Mouse (Mus musculus) bone marrow, adult 2 months (tissue): ENCODE data around the gene Spock2.
"Not testable (repeated sequence)": the region's sequence is repeated elsewhere in the genome, so short reads cannot be mapped to it uniquely, and the experiment has no call there.

ENCODE experiments used
- CTCF ChIP-seq: fragments of 200-500 bp; IDR thresholded peaks from 2 replicates; pipeline ENCODE4 v1.5.1; 2011; ENCODE audit warnings: low read length, control low read depth; ENCODE audit not compliant: control insufficient read depth, insufficient read depth
- POLR2A ChIP-seq: fragments of 200-500 bp; IDR thresholded peaks from 2 replicates; pipeline ENCODE4 v1.6.1; 2011; ENCODE audit warnings: low read depth, mild to moderate bottlenecking, control low read depth, low read length, borderline replicate concordance; ENCODE audit not compliant: control insufficient read depth

DNA sequence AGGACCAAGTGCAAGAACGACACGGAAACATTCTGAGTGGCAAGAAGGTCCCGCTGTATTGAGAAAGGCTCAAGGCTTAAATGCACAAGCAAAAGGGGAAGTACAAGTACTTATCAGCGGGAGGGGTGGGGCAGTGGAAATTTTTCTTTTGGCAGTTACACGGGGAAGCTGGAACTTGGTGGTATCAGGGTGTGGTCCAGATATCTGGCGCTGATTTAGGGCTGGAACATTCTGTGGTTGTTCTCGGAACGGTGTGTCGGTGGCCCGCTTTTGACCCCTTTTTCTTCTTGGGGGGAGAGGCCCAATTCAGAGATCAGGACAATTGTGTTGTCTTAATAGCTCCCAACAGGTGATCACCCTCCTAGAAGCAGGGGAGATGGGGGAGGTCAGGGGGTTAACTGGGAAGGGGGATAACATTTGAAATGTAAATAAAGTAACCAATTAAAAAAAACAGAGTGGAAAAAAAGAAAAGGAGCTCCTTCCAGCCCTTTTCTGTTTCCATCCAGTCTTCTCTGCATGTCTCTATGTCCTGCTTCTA is 41.6 kb downstream of the Spock2 start:
- TF ChIP-seq CTCF, POLR2A: not testable (repeated sequence)
